Mouse (Mus musculus): ENCODE data around the gene 1700014D04Rik.
"Not testable (repeated sequence)": the region's sequence is repeated elsewhere in the genome, so short reads cannot be mapped to it uniquely, and the experiment has no call there.

Gene 1700014D04Rik

DNA sequence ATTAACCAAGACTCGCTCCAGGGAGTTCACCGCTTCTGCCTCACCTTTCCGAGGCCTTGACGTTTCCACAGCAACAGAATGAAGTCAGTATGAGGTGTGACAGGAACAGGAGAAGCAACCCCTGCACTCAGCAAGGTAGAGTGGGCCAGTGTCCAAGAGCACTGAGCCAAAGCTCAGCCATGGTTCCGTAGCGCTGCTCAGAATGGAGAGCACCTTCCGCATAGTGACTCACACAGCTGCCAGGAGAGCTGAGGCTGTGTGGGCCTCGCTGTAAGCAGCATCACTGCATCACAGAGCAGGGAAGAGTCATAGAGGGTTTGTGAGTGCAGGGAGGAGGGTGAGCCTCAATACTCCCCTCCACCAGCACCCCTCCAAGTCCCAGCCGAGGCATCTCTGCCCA lies at the start of gene 1700014D04Rik:
Gene 1700014D04Rik, minus strand, starts transcription at position 42 of the 400 bp plus-strand sequence.
- DNase-seq (ENCODE audit: low read depth, low spot score), result peak; percentile 86

DNA sequence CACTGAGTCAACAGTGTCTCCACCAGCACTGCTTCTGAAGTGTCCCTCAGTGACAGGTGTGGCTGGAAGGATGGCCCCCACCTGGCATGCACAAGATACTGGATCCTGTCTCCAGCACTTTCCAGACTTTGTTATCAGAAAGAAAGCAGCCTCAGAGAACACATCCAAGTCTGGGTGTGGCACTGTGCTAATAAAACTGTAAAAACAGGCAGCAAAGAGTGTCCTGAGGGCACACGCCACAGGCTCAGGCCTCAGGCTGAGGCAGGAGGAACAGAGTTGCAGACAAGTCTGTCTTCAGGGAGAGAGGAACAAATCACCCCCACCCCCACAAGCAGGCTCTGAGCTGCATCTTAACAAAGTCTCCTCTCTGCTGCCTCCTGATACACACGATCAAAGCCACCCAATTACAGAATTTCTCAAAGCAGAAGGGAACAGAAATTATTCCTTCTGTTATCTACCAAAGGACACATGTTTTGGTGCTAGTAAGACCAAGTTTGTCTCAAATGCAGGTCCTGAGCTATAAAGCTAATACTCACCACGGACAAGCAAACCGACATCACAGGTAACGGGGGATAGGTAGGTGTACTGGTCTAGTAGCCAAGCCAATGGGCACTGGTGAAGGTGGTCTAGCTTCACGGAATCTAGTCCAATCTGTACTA lies 49.4 kb upstream of the 1700014D04Rik start:
- no peak for DNase-seq (ENCODE audit: low read depth, low spot score)

DNA sequence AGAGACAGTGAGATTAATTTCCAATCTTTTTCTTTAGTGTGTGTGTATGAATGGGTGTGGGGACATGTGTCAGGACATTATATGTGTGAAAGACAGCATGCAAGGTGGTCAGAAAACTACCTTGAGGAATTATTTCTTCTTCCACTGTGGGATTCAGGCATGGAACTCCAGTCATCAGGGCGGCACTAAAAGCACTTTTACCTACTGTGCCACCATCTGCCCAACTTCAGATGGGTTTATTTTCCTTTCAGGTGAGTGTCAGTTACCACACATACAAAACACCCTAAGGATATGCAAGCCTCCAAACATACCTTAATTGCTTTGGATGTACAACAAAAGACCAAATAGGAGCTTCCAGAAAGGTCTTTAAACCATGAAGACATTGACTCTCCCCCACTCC lies 48.2 kb upstream of the 1700014D04Rik start:
- DNase-seq (ENCODE audit: low read depth, low spot score), result peak; percentile 36

GRCm38 (mm10) chr13:59782145-59782544 lies 35.6 kb upstream of the 1700014D04Rik start, which contains the start of gene Gm49354:
TSS of gene Gm49354 (minus strand) at chr13:59782245.
- DNase-seq (ENCODE audit: low read depth, low spot score), result no peak

DNA sequence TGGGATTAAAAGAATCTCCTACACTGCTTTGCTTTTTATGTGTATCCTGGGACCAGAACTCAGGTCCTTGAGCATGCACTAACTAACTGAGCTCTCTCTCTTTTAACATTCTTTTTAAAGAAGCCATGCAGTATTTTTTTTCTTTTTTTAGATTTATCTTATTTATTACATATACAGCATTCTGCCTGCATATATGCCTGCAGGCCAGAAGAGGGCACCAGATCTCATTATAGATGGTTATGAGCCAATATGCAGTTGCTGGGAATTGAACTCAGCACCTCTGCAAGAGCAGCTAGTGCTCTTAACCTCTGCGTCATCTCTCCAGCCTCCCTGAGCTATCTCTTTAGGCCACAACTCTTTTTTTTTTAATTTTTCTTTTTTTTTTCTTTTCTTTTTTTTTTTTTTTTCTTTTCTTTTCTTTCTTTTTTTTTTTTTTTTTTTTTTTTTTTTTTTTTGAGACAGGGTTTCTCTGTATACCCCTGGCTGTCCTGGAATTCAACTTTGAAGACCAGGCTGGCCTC lies 33.3 kb upstream of the 1700014D04Rik start:
- DNase-seq (ENCODE audit: low read depth, low spot score), result not testable (repeated sequence)

DNA sequence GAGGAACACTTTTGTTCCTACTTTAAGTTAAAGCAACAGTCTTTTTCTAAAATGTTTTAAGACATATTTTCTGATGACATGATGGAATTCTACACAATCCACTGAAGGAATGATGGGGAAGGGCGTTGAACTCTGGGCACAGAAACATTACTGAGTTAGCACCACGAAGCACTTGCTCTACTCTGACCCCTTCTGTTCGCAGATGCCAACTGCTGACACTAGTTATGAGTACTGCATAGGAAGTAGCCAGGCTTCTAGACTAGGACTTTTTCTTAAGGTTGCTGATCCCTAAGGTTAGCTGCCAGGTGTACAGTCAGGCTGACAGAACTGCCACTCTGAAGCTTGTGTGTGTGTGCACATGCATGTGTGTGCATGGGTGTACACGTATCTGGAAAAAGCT lies 32.7 kb upstream of the 1700014D04Rik start:
- DNase-seq (ENCODE audit: low read depth, low spot score), result peak; percentile 27

DNA sequence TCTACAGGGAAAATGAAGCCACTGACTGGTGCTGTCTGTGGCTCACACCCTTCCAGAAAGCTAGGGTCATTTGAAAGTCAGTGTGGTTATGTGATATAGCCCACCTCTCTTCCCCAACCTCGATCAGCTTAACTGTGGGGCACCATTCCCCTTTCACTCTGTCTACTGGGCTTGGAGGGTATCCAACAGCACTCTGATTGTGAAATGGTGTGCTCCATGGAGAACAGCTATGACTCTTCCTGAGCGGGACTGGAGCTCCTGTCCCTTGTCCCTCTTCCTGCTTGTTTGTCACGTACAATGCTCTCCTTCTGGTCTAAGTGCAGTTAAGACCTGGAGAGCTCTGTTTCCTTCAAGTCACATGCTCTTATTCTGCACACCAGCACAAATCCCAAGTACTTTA lies 28.6 kb upstream of the 1700014D04Rik start:
- DNase-seq (ENCODE audit: low read depth, low spot score), result no peak

DNA sequence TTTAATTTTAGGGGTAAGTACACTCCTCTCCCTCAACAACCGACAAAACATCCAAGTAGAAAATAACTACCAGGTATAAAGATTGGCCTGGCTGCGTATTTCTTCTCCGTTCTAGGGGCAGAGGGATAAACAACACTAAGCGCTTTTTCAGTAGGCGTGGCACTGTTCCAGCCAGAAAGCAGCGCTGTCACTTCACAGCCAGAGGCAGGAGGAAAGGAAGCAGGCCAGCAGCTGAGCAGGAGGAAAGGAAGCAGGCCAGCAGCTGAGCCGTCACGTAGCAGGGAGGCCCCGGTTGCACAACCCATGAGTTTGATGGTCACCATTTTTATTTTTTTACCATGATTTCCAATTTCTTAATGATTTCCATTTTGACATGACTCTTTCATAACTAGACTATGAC lies 24.7 kb upstream of the 1700014D04Rik start:
- DNase-seq (ENCODE audit: low read depth, low spot score), result peak; percentile 84

GRCm38 (mm10) chr13:59770847-59771246 lies 24.3 kb upstream of the 1700014D04Rik start:
- peak; percentile 58 for DNase-seq (ENCODE audit: low read depth, low spot score)

GRCm38 (mm10) chr13:59770164-59770562 lies 23.6 kb upstream of the 1700014D04Rik start:
- peak; percentile 91 for DNase-seq (ENCODE audit: low read depth, low spot score)

DNA sequence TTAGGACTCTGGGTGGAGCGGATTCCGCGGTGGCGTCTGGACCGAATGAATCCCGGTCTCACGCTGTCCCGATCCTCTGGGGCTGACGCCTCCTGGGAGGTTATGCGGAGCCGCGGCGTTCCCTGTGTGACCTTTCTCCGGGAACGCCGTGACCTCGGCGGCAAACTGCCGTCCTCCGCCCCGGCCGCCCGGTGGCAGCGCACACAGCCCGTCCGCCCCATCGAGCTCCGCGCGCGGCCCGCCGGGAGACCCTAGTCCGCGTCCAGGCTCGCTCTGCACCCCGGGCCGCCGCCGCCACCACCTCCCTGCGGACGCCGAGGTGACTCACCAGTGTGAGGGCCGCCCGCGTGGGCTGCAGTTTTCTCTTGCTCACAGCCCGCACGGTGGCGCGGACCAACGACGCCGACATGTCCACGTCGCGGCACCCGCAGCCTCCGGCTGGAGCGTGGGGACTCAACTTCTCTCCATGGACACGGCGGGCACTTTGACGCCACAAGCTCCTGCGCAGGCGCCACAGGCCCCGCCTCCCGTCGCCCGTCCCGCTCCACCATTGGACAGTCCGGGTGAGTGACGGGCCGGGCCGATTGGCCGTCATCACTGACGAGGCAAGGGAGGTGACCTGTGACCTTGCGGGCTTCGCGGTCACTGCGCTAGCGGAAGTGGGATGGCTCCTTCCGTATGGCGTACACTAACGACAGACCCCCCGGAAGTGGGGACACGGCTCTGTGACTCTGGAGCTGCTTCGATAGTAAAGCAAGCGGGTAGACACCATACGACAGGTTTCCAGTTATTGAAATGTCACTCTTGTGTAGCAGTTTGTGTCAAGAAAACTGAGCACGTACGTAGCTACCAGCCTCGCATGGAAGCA lies 23.0 kb upstream of the 1700014D04Rik start, which contains the start of gene Isca1:
Gene Isca1, minus strand, starts transcription at position 515 of the 868 bp plus-strand sequence.
- DNase-seq (ENCODE audit: low read depth, low spot score), result peak; percentile 99

GRCm38 (mm10) chr13:59768531-59768930 lies 22.0 kb upstream of the 1700014D04Rik start:
- peak; percentile 16 for DNase-seq (ENCODE audit: low read depth, low spot score)

DNA sequence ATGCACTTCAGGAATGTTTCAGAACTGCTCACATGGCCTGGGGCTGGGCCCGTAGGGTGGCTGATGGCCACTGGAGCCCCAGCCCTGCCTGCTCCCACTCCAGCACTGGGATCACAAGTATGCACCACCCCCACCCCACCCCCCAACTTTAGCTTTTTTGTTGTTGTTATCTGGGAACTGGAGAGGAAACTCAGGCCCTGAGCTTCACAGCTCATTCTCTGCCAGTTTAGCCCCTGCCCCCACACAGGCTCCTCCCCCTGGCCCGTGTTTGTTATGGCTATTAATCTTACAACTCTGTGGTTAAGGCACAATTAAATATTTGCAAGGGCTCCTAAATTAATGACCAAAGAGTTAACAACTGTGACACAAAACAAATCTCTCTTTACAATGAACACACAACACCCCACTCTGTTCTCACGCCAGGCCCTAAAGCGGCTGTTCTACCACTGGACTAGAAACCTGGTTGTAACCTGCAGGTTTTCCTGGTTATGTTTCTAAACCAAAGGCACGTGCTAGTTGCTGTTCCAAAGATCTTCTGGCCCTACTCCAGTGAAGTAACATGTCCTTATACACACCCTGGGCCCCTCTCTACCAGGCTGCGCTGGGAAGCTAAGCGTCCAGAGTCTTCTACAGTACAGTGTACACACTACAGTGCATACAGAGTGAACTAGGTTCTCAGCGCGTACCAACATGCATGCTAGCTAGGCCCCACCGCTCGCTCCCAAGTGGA lies 20.4 kb upstream of the 1700014D04Rik start:
- DNase-seq (ENCODE audit: low read depth, low spot score), result no peak

GRCm38 (mm10) chr13:59762791-59763190 lies 16.2 kb upstream of the 1700014D04Rik start:
- no peak for DNase-seq (ENCODE audit: low read depth, low spot score)

GRCm38 (mm10) chr13:59756906-59757305 lies 10.4 kb upstream of the 1700014D04Rik start:
- DNase-seq (ENCODE audit: low read depth, low spot score), result no peak

GRCm38 (mm10) chr13:59750310-59750709 lies 3.8 kb upstream of the 1700014D04Rik start:
- DNase-seq (ENCODE audit: low read depth, low spot score), result no peak

GRCm38 (mm10) chr13:59746164-59746563 lies 388 bp downstream of the 1700014D04Rik start:
- no peak for DNase-seq (ENCODE audit: low read depth, low spot score)

DNA sequence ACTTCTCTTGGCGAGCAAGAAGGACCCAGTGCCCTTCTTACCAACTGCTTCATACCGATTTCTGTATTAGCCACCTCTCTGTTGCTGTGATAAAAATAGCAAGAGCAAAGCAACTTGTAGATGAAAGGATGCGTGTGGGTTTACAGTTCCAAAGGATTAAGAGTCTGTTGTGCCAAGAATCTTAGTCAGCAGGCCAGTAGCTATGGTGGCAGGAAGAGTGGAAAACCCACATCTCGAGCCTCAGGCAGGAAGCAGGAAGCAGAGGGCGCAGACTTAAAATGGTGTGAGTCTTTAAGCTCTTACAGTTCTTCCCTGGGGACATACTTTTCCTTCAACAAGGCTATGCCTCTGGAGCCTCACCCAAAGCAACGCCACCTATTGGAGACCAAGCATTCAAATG lies 1.1 kb downstream of the 1700014D04Rik start:
- peak; percentile 65 for DNase-seq (ENCODE audit: low read depth, low spot score)

DNA sequence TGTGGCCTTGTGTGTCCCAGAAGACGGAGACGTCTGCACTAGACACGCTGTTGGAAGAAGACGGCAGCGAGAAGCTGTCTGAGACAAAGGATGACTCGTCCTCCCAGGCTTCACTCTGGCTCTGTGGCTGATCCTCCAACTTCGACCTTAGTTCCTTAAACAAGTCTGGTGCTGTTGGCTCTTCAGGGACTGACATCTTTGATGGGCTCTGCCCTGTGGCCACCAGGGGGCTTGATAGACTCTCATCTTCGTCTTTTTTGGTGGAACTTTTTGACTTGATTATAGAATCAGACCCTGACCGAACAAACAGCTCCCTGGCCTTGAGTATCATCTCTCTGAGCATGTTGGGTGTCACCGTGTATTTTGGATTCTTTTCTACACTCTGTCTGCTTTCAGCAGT lies 4.9 kb downstream of the 1700014D04Rik start:
- DNase-seq (ENCODE audit: low read depth, low spot score), result no peak

DNA sequence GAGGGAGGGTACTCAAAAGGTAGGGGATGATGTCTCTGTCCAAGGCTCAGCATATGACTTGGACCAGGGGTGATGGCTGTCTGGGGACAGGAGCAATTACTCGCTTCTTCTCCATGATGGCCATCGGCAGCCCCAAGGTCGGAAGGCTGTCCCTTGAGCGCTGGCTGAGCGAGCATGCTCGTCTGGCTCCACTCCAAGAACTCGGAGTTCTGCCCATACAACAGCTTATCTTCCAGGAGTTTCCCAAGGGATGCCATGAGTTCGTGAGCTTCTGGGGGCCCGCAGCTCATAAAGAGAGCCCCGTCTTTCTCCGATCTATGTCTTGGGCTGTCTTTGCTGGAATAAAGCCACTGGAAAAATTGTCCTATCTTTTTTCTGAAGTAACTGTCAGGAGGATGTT lies 5.5 kb downstream of the 1700014D04Rik start:
- no peak for DNase-seq (ENCODE audit: low read depth, low spot score)

- DNase-seq (ENCODE audit: low read depth, low spot score), result no peak
Observed at GRCm38 (mm10) chr13:59739397-59739796, 7.2 kb downstream of the 1700014D04Rik start.

GRCm38 (mm10) chr13:59738455-59738854 lies 8.1 kb downstream of the 1700014D04Rik start:
- no peak for DNase-seq (ENCODE audit: low read depth, low spot score)

All from brain, adult 2 months (tissue).